Mouse (Mus musculus) left cerebral cortex, adult 18-20 months (tissue): ENCODE data around the gene Wwox. TPM values are rescaled to one million over a fixed set of nuclear protein-coding genes. Genes with fewer than 3 reads are reported as not detected.
A peak's percentile ranks its signal among the peaks of the same experiment; 100 is the strongest.

Experiments
- DNase-seq, 2 experiments: peaks; one replicate each; pipeline ENCODE4 v3.0.0; 2021 to 2022; ENCODE audit warnings: low spot score in 2 of 2, mixed read lengths in 1 of 2
- total RNA-seq, 2 experiments: library from RNA; stranded (reverse); gene quantifications; 2 replicates each; pipeline ENCODE4 v1.2.3; 2021

Wwox gene
- total RNA-seq, 2 experiments from 2014 or later = 17.9 to 18.2 TPM

DNA sequence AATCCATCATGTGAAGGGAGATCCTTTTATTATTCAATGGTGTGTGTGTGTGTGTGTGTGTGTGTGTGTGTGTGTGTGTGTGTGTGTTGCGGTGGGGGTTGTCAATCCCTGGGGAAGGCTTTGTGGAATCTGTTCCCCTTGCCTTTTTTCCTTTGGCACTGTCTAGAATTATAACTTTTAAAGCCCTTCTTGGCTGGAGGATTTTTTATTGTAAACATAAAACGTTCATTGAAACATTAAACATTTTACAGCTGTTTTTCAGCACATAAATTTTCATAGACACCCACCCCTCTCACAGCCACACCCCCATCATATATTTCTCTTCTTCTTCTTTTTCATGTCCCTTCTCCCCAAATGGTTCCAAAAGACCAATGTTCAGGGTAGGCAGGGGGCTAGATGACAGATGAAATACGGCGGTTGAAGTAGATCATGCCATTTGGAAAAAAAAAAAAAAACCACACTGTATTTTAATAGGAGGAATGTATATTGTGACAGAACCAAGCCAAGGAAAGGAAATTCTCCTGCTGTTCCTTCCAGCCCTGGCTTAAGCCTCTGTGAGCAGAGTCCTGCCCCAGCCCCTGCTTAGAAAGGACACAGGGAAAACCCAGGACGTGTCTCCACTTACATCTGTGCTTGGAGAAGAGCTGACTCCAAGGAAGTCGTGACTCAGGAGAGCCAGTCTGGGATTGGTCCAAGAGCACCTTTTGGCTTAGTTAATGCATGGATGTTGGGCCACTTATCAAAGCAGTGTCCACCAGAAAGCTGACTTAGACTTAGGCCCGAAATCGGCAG, 517.1 kb downstream of the Wwox start:
- no peak for DNase-seq

DNA sequence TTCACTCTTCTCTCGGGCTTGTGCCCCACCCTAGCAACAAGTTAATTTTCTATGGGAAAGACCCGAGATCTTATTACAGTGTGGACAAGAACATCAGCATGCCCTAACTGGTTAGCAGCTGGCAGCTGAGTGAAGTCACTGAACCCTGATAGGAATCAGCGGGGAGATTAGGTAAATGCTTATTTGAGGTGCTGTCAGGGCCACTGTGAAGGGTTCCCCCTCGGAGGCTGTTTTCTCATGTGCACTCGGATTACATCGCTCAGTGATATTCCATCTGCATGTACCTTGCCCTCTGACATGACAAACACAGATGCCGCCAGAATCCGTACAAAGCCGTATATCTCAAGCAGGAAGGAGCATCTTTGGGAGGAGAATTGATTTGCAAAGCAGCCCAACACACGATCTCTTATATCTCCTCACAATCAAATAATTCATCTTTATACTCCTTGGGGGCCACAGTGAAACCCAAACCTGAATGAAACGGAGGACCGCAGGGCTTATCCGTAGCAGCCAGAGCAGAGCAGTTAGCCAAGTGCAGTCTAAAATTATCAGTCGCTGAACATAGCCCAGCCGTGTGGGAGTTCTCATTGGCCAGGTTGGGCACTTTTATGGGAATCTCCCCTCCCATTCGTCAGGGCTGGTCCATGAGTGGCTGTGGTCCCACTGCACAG, 519.1 kb downstream of the Wwox start:
- no peak for DNase-seq

DNA sequence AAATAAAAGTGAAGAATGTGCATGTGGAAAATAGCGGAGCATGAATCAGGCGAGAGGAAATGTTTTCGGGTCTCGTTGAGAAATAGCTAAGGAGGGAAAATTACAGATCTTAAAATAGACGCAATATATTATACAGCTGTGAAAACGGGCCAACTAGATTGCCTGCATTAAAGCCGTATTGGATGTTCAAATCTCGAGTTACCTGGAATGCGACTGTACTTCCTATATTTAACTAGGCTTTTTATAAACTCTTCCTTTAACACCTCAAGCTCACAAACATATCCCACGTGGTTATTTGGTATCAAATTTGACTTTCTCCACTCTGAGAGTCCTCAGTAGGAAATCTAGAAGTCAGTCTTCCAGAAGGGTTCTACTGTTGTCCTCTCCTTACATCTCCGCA, 520.0 kb downstream of the Wwox start:
- DNase-seq = no peak

DNA sequence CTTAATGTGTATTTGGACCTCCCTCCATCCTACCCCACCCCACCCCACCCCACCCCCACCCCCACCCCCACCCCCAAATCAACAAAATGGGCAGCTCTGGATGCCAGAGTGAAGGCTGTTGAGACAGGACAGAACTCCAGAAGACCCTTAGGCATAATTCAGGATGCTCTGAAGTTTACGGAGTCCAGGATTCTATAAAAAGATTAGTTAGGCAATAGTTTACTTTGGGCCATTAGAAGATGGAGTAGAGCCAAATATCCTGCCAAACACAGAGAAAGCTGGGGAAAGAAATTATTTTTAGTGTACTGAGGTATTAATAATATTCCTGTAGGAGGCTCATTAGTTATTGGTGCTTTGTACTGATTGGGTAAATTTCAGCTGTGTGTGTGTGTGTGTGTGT, 523.0 kb downstream of the Wwox start:
- DNase-seq = no peak

DNA sequence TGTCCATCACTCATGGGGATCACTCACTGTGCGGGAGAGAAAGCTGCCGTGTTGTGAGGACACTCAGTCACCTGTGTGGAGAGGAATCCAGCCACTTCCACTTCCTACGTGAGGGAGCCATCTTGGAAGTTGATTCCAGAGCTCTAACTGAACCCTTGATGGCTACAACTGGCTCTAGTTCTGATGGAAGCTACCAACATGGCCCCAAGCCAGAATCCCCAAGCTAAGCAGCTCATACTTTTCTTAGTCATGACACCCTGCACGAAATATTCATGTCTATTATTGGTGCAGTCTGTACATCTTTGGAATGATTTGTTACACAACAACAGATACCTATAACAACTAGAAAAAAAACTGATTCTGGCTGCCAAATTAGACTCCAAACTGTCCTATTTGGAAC, 523.8 kb downstream of the Wwox start:
- no peak for DNase-seq

DNA sequence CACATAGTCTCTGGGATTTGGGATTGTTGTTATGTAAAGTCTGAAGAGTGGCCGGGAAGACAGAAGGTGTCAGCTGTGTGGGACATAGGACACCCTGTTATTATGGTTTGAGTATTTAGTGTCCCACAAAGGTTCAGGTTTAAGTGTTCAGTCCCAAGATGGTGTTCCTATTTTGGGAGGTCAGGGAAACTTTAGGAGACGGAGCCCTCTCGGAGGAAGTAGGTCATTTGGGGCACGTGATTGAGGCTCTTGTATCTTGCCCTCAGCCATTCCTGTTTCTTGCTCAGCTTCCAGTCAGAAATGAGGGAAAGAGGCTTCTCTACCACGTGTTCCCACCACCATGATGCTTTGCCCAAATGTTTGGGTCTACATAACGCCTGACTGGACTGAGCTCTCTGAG, 524.8 kb downstream of the Wwox start:
- no peak for DNase-seq

DNA sequence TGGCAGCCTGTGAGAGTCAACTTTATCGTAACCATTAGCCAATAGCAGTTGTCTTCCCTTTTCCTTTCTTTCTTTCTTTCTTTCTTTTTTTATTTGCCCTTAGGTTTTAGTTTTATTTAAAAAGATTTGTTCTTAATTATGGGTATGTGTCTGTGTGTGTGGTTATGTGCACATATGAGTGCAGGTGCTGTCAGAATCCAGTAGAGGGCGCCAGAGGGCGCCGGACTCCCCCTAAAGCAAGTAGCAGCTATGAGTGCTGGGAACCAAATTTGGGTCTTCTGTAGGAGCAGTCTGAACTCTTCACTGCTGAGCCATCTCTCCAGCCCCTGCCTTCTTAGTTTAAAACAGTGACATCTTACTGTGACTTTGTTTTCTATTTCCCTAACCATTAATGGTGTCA, 529.4 kb downstream of the Wwox start:
- no peak for DNase-seq

DNA sequence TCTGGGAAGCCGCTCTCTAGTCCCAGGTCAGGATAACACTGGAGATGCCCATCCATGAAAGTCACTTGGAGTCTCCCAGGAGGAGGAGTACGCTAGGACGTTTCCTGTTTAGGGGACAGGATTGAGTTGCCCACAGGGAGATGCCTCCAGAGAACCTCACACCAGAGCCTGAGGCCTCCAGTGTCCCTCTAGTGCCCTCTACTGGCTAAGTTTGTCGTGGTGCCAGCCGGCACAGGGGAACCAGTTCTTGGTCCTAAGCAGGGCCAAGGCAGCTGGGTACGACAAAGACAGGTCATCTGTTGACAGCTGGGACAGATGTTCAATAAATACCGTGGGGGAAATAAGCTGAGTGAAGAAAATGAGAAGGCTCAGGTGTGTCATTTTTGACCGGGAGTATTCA, 531.9 kb downstream of the Wwox start:
- DNase-seq = peak; percentile 77 to 81

DNA sequence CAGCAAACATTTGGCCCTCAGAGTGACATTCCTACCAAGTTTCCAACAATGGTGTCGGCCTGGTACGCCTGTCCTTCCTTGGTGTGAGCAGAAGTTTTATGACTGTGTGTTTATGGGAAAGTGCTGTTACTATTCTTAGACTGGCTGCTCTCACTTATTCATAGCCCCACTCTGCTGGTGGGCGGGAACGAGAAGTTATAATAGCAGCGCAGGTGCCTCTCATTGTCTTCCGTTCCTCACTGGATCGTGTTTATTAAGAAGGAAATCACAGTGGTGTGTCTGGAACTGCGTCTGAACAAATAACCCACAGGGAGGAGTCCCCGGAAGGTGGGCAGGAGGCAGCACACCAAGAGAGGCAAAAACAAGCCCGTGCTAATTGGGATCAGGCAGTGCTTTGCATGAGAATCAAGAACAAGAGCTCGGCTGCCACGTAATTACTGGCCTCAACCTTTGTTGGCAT, 533.6 kb downstream of the Wwox start:
- DNase-seq = peak in 1 of 2 experiments; percentile 5

DNA sequence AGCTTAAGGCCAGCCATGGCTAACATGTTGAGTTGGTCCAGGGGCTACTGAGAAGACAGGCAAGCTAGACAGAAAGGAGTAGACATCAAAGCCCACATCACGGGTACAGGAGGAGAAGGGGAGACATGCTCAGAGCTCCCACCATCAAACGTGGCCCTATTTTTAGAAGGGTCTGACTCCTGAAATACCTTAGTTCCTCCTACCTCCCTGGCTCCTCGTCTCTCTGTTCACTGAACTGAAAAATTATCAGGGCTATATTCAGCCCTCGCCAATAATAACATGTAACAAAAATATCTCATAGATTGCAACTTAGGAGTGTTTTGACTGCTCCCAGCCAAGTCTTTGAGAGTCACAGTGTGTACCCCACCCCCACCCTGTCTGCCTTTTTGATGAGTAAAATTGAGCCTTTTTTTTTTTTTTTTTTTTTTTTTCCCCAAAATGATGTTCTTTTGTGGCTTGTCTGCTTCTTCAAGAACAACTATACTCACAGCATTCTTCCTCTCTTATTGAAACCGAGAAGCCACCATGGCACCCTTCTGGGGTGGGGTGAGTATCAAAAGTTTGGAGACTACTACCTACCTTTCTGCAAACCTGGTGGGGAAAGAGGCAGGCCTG, 535.0 kb downstream of the Wwox start:
- no peak for DNase-seq

DNA sequence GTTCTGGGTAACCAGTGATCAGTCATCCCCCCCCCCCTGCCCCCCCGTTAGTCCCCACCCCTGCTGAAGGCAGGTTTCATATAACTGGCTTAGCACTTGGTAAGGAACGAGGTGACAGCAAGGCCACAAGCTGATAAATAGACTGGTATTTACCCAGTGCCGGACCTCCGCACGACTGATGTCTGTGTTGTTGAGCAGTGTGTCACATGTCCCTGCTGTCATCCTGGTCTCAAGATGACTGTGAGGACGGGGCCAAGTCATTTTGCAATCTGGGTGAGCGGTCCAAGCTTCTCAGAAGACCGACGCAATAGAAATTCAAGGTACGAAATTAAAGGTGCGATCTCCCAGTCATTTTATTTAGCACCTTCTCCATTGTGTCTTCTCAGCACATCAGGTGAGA, 538.3 kb downstream of the Wwox start:
- DNase-seq = no peak

DNA sequence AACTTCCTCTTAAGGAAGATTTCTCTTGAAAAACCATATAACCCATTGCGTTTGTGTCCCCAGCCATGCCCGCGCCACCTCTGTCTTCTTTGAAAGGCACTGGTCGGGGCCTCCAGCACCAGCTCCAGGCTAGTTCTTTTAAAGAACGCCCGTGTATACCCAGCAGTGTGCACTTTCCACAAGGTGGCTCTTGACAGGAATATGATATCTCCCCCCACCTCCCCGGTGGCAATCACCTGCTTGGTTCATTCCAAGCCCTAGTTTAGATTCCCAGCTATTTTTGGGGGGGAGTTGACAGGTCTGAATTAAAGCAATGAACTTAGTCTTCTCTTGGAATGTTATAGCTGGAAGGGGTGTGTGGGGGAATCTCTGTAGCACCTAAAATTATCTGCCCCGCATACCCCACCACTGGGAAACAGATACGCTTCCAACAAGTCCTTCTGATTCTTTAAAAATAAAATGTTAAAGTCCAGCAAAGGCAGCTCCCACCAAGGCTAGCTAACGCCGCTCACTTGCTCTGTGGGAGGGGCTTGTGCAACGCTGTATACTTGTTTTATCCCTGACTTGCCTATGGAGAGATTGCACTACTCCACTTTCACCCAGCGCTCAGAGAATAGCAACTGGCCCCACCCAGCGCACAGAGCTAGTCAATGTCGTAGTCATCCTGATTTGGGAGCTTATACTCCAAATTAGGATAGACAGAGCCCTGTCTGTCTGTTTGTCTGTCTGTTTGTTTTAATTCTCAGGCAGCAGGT, 538.9 kb downstream of the Wwox start:
- DNase-seq = no peak

DNA sequence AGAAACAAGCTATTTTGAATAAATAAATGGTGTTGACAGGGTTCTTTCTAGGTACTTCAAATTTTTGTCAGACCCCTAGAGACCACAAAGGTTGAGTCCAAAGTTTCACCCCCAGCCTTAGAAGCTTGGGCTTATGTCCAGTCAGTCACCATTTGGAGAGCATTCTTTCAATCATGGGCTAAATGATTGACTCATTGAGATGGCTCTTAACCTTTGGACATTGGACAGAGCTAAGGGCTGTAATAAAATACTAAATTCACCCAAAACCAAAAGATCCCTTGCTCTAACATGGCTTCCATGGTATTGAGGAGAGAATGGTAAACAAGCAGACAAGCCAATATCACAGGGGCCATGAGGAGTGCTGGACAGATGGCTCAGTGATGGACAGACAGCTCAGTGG, 540.2 kb downstream of the Wwox start:
- no peak for DNase-seq

DNA sequence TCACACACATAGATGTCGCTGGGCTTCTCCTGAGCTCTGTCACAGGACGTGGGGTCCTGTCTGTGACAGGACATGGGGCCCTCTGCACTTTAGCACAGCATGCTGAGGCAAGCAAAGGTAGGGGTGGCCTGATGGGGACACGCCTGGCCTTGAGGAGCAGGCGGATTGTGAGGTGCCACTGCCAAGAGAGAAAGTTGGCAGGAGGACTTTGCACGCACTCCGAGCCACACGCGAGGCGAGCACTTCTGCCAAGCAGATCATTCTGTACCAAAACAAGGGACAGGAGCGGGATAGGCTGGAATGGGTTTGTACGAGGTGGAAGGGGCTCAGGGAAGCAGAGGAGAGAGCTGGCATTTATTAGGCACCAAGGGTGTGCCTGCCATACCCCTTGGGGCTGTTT, 543.3 kb downstream of the Wwox start:
- no peak for DNase-seq

DNA sequence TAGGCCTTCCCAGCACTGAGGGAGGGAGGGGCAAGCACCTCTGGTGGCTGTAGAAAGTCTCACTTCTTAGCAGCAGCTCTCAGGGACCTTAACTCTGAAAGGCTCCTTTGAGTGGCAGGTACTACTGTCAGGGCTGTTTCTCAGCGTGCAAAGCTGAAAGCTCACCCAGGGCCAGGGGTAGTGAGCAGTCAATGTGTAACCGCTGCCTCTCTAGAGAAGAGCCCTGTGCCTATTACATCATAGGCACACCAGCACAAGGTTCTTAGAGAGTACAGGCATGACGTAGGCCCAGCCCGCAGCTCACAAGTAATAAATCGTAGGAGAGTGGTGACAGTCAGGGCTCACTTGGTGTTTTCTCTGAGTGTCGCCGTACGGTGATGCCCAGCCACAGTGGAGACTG, 545.0 kb downstream of the Wwox start:
- no peak for DNase-seq

DNA sequence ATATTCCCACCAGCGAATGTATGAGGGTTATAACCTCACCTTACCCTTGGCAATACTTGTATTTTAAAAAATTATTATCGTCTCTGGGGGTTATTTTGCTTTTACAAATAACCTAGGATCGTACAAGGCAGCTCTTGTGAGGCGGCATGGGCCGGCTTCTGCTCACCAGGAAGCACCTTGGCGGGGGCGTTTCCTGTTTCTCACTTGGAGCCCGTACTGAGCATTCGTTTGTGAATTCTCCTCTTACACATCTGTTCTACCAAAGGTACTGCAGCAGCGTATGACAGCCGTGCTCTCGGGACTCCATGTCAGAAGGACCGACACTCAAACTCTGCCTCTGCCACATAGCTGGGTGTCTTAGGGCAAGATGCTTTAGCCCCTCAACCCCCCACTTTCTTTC, 546.5 kb downstream of the Wwox start:
- DNase-seq = no peak

DNA sequence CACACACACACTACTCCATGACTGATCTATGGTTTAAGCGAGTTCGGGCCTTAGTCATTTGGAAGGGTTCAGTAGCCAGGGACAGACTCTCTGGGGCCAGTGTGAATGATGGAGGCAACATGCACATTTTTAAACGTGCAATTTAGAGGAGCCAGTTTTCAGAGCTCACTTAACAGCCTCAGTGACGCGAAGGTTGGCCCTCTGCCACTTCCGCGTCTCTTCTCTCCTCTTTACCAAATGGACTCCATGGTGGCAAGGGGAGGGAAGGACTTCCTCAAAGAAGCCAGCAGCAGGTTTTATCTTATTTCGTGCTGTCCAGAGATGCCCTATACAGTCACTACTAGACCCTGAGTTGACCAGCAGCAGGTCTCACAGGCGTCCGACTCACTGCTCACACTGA, 547.5 kb downstream of the Wwox start:
- DNase-seq = no peak

DNA sequence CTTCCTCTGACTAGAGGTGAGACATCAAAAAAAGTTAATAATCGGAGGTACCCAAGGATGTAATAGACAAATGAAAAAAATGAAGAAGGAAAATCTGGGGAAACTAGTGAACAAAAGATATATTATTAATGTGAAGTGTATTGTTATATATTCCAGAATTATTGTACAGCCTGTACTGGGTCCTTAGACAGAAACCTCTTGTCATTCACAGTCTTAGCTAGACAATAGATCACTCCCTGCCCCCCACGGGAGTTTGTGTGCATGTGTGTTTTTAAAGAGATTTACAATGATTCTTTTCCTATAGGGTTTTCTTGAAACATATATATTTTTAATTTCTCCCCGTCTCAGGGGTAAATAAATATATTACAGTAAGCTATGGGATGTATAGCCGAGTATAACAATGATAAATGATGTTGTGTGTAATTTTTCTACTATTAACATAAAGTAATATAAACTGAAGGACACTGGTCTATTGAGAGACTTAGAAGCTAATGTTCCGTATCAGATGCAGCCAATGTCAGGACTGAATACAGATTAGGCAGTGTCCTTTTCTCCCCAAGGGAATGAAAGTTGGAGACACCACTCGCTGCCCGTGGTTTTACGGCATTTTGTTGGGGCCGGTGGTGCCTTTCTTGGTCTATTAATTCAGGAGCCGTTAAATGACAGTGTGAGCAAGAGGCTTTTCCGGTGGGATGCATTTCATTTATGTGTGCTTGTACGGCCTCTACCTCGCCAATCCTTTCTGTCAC, 551.6 kb downstream of the Wwox start:
- DNase-seq = no peak

DNA sequence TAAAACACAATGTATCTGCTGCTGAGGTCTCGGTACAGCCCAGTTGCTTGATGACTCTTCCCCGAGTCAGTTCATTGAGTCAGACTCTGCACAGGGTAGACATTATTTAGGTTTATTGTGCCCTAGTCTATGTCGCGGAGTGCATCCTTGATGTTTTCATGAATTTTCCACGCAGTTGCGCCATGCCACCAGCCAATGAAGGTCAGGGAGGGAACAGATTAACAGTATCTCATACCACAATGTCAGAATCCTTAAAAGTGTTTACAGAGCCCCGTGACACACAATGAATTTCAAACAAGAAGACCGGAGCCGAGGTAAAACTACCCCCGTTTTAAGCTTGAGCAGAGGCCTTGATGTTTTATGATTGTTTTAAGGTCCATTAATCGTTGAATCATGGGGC, 561.3 kb downstream of the Wwox start:
- DNase-seq = no peak

DNA sequence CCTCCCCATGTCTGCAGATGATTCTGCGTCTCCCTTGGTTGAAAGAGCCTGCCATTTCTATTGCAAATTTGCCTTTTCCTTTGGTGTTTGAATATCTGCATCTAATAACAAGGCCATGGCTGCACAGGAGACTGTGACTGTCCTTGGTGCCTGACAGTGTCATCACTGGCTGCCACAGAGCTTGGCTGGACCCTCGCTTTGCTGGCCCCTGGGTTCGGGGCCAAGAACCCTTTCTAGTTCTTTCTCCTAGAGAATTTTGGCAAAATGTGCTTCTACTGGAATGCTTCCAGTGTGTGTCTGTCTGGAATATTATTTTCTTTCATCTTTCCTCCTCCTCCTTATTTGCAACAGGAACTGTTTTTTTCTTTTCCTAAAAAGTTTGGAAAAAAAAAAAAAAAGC, 565.6 kb downstream of the Wwox start:
- DNase-seq = no peak

DNA sequence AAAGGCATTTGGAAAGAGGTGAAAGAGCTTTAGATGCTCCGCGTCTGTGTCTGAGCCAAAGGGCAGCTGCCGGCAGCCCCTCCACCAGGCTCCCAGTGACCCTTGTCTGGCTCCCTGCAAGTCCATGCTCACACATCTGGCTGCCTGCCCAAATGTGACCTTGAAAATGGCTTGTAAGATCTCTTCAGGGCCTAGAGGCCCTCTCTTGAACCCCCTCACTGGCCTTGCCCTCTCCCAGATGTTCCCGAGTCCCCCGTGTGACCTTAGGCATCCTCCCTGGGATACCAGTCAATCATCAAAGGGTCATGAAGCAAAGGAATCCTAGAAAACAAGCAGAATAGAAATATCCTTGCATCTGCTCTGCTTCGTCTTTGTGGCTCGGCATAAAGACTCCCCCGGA, 567.1 kb downstream of the Wwox start:
- DNase-seq = no peak
